Mouse (Mus musculus): Measurements from ENCODE around the gene Ano10.

Gene Ano10

DNA sequence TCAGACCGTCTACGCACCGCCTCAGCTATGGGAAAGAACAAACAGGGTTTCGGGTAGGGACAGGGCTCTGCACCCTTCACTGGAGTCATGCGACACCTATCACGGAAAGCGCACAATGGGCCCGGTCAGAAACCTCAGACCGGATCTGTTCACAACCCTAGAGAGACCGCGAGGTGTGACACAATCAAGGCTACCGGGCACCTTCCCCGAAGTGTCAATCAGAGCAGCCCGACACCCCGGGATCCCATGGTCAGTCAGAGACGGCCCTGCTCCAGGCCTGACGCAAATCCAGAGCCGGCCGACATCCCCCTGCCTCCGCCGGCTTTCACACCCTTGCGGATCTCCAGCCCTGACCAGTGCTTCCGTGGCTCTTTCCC, 370 bp downstream of the Ano10 start:
- no peak for DNase-seq (ENCODE audit: low spot score in 2 of 2)

DNA sequence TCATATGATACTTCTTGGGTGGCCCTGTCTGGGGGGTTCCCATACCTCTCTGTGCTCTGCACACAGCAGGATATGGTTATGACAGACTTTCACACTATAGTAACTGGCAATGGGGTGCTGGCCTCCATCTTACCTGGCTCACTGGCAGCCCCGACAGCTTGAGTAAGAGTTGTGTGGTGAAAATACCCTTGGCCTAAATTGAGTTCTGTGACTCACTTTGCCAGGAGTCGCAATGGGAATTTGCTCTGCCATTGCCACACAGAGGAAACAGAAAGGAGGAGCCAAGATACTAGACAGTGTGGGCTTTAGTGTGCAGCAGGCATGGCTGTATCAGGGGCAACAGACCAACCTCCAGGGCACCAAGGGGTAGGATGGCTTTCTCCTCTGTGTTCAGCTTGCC, 4.0 kb downstream of the Ano10 start:
- no peak for DNase-seq (ENCODE audit: low spot score in 2 of 2)

DNA sequence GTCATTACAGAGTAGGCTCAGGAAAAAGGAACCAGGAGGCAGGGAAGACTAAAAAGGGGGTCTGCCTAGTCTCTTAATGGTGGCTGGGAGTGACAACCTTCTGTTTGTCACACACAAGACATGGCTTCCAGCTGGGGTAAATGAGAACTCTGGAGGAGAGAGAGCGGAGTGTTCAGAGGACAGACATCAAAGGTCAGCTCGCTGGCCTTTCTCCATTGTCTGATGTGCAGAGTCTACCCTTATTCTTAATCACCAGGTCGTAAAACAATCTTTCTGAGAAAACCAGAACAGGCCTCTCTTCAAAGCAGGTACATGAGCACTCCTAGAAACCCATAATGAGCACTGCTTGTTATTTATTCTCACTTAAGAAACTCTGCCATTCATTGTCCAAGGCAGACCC, 5.8 kb downstream of the Ano10 start:
- DNase-seq (ENCODE audit: low spot score in 2 of 2): no peak

DNA sequence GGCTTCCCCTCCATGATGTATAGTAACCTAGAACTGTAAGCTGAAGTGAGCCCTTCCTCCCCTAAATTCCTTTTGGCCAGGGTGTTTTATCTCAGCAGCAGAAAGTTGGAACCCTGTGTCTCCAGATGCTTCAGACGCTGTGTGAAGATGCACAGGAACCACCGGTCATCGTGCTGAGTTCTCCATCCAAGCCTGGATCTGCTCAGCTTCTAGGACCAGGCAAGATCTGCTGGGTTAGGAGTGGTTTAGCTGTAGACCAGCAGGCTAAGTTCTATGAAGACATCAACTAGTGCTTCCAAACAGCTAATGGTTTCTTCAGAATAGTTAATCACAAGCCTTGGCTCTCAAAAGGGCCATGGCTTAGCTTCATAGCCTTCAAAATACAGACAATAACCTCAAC, 6.7 kb downstream of the Ano10 start:
- no peak for DNase-seq (ENCODE audit: low spot score in 2 of 2)

DNA sequence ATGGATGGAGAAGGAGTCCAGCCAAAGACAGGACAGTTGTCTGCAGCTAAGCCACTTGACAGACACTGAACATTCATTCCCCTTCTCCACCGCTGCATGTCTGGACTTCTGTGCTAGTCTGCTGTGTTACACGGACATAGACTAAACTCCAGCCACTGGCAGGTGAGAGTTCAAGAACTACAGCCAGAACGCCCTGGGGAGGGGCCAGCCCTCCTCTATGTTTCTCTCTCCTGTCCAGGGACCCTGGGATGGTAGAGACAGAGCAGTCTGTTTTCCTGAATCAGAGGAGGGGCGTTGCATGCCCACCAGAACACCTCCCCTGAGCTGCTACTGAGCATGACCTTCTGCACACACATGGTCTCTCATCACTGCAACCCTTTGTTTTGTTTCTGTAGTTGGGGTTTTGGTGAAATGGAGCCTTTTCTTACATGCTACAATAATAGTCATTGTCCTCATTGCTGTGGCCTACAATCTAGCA, 8.4 kb downstream of the Ano10 start:
- no peak for DNase-seq (ENCODE audit: low spot score in 2 of 2)

DNA sequence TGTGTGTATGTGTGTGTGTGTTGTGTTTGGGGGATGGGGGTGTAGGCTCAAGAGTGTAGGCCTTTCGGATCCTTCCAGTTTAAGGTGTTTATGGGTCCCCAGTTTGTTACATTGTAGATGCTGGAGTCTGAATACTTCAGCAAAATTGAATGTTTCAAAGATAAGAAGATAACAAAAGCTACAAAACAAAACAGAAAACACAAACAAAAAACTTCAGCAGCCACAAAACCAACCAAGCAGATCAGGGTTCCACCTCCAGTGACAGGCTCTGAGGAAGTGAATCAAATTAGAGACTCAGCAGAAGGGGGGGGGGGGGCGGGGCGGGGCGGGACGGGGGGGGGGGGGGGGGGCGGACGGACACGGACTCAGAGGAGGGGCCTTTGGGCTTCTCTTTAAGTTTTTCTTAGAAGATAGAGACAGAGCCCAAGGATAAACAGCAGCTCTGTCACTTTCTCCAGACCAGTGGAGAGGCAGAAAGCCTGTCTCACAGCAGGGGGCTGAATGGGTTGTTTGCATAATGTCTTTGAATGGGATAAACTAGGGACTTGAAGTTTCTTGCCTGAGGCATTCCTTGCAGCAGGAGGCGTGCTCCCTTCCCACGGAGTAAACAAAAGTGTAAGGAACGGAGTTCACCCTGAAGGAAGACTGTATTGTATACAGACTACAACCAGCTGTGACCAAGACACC, 8.9 kb downstream of the Ano10 start:
- no peak for DNase-seq (ENCODE audit: low spot score in 2 of 2)

DNA sequence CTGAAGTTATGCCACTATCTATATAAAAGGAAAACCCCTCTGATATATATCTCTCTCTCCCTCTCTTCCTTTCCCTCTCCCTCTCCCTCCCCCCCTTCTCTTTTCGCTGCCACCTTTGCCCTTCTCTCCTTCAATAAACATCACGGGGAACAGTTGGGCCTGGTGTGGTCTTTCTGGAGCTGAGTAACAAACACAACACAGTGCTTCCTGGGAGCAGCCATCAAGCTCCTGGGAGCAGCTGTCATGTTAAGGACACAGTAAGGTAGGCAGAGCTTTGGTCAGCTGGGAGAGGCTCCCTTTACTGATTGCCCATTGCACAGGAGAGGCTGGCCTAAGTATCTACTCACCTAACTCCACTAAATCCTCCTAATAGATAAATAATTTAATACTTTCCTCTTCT, 9.5 kb downstream of the Ano10 start:
- DNase-seq (ENCODE audit: low spot score in 2 of 2): no peak

DNA sequence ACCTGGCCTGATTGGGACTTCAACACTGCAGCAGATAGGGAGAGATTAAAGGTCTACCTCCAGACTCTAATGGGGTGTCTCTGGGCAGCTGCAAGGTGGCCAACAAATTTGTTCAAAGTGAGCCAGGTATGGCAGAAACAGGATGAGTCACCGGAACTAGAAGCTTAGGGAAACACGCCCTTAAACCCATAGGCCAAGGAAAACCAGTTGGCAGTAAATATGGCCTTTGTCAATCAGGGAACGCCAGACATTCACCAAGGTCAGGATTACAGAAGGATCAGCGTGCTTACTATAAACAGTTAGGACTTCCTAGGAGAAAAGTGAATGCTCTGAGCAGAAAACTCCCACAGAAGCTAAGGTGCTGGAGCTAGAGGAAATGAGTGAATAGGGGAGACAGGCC, 13.2 kb downstream of the Ano10 start:
- DNase-seq (ENCODE audit: low spot score in 2 of 2): no peak

DNA sequence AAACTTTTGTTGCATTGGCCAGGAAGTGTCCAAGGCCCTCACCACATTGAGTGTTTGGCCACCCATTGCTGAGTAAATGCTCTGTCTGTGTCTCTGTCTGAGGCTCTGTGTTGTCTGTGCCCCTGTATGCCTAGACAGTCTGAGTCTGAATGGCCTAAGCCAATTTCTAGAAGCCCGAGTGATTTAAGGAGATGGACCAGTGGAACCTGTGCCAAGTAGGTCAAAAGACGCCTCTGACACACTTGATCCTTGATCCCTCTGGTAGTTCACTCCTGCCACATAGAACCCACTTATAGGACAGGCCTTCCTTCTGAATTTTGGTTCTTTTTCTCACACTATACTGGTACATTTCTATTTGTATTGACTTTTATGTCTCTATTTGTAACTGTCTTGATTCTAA, 17.6 kb downstream of the Ano10 start:
- no peak for DNase-seq (ENCODE audit: low spot score in 2 of 2)

DNA sequence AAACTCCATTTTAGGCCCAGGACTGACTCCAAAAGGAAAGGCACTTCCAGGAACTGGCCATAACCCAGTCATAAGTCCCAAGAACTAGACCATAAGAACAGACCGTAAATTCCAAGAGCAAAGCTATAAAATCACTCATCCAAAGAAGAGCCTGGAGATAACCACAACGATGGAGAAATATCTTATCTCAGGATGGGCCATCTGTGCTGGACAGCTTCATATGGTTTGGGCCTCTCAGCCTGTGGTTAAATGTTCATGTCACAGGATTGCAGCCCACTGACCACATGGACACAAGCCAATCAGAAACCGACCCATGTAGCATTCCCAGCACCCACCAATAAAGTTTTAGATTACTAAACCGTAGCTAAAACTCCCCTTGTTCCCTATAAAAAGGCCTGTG, 18.1 kb downstream of the Ano10 start:
- DNase-seq (ENCODE audit: low spot score in 2 of 2): no peak

DNA sequence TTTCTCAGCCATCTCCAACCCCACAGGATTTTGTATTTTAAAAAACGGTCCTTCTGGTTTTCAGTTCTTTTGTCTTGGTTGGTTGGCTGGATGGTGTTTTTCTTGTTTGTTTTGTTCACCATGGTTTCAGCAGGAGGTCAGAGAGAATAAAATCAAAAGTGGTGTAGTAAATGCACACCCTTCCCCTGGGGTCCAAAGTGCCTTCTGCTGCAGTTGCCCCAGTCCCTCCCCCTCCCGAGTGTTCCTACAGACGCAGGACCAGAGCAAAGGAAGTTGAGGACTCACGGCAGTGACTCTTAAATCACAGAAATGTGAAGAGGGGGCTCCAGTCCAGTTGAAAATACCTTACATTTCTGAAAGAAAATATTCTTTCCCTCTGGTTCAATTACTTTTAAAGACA, 19.9 kb downstream of the Ano10 start:
- DNase-seq (ENCODE audit: low spot score in 2 of 2): no peak

DNA sequence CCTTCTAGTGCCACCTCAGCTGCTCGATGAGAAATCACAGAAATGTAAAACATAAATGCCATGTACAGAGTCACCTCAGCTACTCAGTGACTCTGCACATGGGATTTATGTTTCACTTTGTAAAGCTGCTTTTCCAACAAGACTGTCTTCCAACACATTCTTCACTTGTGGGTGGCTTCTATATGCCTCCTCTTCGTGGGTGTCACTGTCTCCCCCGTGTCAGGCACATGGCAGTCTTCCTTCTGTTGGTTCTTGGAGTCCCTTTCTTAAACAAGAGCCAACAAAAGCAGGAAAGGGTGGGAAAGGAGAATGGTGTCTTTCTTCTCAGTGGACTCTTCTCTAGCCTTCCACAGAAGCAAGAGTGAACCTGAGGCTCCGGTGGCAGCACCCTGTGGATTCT, 20.3 kb downstream of the Ano10 start:
- no peak for DNase-seq (ENCODE audit: low spot score in 2 of 2)

DNA sequence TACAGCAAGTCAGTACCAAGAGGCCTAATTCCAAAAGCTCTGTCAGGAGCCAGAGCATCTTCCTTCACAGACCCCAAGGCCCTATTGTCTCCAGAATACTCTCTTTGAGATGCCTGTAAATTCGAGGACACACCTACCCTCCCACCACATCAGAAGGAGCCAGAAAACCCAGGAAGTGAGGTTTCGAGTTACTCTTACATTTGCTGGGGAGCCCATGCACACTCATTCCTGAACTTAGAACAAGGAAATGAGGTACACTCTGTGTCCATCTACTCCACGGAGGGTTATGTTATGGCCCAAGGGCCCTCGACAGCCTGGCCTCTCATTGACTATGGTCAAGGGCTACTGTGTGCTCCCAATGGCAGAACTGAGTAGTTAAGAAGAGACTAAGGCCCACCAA, 22.4 kb downstream of the Ano10 start:
- no peak for DNase-seq (ENCODE audit: low spot score in 2 of 2)

DNA sequence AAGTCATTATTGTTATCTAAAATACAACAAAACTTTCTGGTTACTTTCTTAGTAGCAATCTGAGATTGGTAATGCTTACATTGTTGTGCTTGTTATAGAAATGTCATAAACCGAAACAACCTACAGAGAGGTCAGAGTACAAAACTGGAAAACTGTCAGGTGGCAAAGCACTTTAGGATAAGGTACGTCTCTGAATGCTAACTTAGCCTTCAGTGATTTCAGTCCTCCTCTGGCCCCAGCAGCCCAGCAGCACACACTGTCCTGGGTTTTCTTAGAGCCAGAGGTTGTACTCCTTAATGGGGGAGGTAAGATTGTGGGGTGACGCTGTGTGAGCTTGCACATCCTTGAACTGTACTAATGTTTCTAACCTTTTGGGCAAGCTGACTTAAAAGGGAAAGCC, 22.9 kb downstream of the Ano10 start:
- no peak for DNase-seq (ENCODE audit: low spot score in 2 of 2)

DNA sequence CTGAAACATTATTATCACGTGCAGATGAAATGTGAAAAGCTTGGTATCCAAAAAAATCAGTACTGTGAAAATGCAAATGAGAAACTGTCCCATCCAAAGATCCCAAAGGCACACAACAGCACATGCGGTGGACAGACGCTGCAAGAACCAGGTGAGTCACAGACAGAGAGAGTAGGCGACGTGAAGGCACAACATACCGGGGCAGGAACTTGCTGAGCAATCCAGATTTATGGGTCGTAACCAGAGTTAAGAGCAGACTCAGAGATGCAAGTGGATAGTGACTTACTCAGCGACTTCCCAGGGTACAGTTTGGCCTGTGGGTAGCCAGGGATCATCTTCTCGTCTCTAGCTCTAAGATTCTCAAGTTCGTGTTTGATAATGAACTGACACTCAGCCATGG, 23.3 kb downstream of the Ano10 start:
- no peak for DNase-seq (ENCODE audit: low spot score in 2 of 2)

DNA sequence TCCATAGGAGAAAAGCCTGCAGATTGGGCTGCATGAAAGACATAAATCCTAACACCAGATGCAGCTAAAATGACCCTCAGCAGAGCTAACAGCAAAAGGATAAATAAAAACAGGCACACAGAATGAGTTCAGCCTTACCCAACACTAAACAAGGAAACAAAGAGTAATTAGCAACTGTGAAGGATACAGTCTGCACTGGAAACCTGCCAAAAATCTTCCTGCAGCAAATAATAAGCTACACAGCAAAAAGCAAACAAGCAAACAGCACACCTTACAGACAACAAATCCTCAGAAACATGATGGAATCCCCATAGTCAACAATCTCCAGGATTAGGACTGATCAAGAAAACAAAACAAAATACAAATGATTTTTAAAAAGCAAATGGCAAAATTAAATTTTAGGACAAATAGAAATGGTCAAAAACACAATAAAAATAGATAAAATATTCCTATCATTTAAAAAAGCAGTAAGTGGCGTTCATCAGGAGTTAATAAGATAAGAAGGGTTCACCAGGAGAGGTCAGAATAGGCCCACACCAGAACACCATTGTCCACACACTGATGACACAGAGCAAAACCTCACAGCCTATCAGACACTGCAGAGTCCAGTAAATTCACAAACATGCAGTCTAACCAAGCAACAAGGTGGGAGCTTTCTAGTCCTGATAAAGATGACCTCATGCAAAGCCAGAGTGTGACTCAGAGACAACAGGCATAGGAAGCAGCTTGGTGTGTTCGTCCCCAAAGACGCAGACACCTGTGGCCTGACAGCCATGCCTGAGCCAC, 24.8 kb downstream of the Ano10 start:
- DNase-seq (ENCODE audit: low spot score in 2 of 2): no peak

DNA sequence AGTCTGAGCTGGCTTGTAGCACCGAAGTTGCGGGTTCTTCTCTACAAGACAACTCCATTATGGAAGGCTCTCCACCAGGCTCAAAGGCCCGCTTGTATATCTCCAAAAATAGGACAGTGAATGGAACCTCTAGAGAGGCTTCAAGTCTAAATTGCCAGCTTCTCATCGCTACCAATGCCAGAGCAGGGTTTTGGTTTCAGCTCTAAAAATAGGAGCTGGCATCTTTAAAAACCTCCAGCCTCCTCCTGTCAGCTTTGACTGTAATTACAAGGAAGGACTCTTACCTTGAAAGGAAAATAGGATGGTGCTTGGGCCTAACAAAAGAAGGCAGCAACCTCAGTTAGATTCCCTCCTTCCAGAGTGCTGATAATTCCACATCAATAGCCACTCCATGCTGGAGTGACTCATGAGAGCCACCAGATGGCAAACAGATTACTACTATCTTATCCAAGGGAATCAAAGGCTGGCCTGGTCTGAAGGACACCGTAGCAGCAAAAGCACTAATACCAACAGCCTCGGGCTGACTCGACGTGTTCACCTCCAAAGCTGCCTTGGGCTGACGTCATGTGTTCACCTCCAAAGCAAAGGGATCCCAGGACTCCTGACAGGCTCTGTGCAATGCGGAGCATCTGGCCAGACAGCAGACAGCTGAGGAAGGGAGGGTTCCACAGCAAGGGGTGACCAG, 28.6 kb downstream of the Ano10 start:
- DNase-seq (ENCODE audit: low spot score in 2 of 2): no peak

DNA sequence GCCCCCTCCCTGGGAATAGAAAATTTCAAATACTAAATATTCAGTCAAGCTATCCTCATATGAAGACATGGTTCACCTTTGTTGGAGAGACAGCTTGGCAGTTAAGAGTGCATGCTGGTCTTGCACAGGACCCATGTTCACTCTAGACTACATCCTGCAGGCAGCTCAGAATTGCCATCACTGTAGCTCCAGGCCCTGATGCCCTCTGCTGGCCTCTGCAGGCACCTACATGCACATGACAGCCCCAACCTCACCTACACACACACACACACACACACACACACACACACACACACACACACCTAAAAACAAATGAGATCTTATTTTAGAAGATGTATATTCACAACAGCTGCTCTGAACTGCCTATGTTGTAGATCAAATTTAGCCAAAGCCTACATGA, 31.1 kb downstream of the Ano10 start:
- DNase-seq (ENCODE audit: low spot score in 2 of 2): no peak

DNA sequence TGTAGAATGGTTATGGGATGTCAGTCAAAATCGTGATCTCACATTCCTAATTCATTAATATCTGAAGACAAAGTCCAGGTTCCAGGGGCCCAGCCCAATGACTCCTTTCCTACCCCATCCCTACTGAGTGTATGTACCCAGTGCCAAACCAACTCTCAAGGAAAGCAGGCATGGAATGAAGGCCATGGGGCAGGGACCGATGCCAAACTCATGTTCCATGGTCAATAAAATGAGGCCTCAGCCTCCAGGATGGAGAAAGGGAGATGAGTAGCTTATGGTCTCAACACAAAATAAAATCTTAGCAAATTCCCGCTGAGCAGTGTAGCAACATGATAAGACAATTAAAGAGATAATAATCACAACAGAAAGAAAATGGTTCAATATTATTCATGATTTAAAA, 39.8 kb downstream of the Ano10 start:
- no peak for DNase-seq (ENCODE audit: low spot score in 2 of 2)

DNA sequence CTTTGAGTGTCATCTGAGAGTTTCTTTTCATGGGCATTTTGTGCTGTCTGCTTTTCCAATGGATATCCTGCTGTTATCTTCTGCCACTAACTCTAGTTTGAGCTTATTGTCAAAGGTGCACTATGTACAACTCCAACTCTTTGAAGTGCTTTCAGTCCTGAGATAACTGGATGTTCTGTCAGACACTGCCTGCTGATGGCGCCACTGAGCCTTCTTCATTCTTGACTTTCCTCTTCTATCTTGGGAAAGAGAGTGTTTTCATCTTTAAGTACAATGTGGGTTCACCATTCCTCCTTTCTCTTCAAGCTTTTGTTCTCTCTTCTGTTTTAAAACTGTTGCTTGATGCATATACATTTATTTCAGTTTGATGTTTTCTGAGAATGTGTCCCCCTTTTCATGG, 42.1 kb downstream of the Ano10 start:
- DNase-seq (ENCODE audit: low spot score in 2 of 2): no peak

DNA sequence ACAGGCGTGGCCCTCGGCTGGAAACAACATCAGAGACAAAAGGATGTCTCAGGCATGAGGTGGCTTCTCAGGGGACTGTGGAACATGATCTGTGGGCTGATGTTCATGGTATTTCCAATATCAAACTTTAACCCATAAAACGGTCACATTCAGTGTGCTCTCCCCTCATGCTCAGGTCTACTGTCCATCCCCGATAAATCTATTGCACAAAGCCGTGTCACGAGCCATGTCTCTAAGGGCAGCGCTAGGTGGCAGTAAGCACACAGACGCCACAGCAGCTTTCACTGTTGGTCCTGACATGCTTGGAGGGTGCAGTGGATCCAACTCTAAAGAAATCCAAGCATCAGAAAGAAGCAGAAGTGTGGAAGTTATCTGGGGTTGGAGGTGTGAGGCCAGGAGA, 46.1 kb downstream of the Ano10 start:
- peak in 1 of 2 experiments; percentile 45 for DNase-seq (ENCODE audit: low spot score in 2 of 2)

DNA sequence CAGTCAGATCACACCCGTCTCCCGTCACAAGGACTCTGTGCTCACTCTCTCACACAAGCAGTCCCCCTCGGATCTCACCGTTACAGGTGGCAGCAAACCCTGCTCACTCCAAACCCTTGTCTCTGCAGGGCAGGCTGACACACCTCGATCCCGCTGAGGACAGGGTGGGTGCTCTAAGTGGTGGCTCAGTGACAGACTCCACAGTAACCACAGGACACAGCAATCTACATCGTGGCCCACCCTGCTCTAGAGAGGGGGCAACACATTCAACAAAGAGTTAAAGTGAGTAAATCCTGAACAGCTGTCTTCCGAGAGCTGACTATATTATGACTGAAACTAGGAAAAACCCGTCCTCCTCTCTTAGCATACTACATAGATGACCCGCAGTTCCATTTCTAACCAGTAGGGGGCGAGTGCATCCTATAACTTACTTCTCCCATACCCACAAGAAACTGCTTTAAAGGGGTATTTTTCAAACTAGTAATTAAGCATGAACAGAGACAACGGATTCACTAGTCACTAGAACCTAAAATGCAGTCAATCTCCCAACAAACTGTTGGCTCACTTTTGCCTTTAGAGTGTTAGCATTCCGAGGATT, 46.7 kb downstream of the Ano10 start:
- peak; percentile 48 to 71 for DNase-seq (ENCODE audit: low spot score in 2 of 2)

DNA sequence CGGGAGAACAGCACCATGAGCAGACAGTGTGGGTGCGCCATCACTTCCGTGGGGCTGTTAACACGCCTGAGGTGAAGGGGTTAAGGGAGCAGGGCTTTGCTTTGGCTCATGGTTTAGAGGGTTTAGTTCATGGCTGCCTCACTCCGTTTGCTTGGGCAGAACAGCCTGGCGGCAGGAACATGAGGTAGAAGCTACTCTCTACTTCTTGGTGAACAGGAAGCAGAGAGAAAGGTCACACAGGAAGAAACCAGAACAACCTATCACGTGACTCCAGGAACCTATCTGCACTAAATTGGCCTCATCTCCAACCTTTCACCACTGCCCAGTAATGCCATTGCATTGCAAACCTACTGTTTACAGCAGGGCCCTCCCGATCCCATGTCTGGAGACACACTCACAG, 48.3 kb downstream of the Ano10 start:
- no peak for DNase-seq (ENCODE audit: low spot score in 2 of 2)
